Mouse (Mus musculus) embryonic facial prominence, embryonic 14.5 days (tissue): ENCODE data around the gene Fam193a. TPM values are rescaled to one million over a fixed set of nuclear protein-coding genes. Genes with fewer than 3 reads are reported as not detected.

Source experiments
- ATAC-seq: fragments of 200-750 bp; cut with Nextera tagmentation; 2 replicates; pipeline ENCODE4 v1.8.0; 2017; ENCODE audit warnings: low read depth, moderate number of reproducible peaks, moderate TSS enrichment
- DNase-seq: peaks from one replicate; pipeline ENCODE4 v3.0.0-alpha.2; 2015; ENCODE audit warnings: low spot score
- H3K27ac ChIP-seq: fragments of 300-500 bp; sonication (generic); replicated peaks from 2 replicates; pipeline ENCODE4 v1.5.1; 2014; ENCODE audit warnings: low read depth, mild to moderate bottlenecking, low read length, moderate library complexity
- H3K27me3 ChIP-seq: fragments of 300-500 bp; sonication (generic); replicated peaks from 2 replicates; pipeline ENCODE4 v1.6.1; 2014; ENCODE audit warnings: low read length; ENCODE audit not compliant: control insufficient read depth, insufficient read depth
- H3K36me3 ChIP-seq: fragments of 300-500 bp; sonication (generic); 2 replicates; pipeline ENCODE4 v1.6.1; 2014; ENCODE audit warnings: low read length, mixed read lengths; ENCODE audit not compliant: control insufficient read depth, insufficient read depth
- H3K4me1 ChIP-seq: fragments of 300-500 bp; sonication (generic); 2 replicates; pipeline ENCODE4 v1.6.1; 2014; ENCODE audit warnings: antibody characterized with exemption, low read length; ENCODE audit not compliant: control insufficient read depth, insufficient read depth
- H3K4me2 ChIP-seq: fragments of 300-500 bp; sonication (generic); 2 replicates; pipeline ENCODE4 v1.6.1; 2014; ENCODE audit warnings: low read depth, mild to moderate bottlenecking, low read length, moderate library complexity, mixed read lengths
- H3K4me3 ChIP-seq: fragments of 300-500 bp; sonication (generic); 2 replicates; pipeline ENCODE4 v1.5.1; 2014; ENCODE audit warnings: low read depth, mild to moderate bottlenecking, low read length
- H3K9ac ChIP-seq: fragments of 300-500 bp; sonication (generic); 2 replicates; pipeline ENCODE4 v1.6.1; 2014; ENCODE audit warnings: low read depth, mild to moderate bottlenecking, low read length, moderate library complexity, mixed read lengths
- H3K9me3 ChIP-seq: fragments of 300-500 bp; sonication (generic); 2 replicates; pipeline ENCODE4 v1.6.1; 2016; ENCODE audit warnings: low read length; ENCODE audit not compliant: control insufficient read depth
- WGBS: fragments of 180-500 bp; shearing (Covaris S2); extraction: QIAGEN DNeasy Blood & Tissue Kit; methylation state at CpG from one replicate; pipeline ENCODE4 v1.1.7; 2014; 5-methylcytosine and 5-hydroxymethylcytosine counted together
- polyA plus RNA-seq: library from polyadenylated mRNA; unstranded; fragments of >200 nt; fragmentation: Nextera tagmentation; extraction: Ambion mirVana; gene quantifications from 2 replicates; pipeline ENCODE4 v1.2.1, GENCODE M21; 2014

Fam193a gene
- polyA plus RNA-seq, 1 experiment from 2014 or later = 15.2 TPM

- Histone ChIP-seq H3K27me3 (no peaks in the 10 kb centered on the region), H3K9me3 (no peaks in the 10 kb centered on the region), H3K4me2 (no peak overlapping the region), H3K4me3 (no peak overlapping the region), H3K4me1 (no peaks in the 10 kb centered on the region), H3K9ac (no peak overlapping the region), H3K36me3 (peaks cover 79% of the 10 kb centered on the region), H3K27ac (no peak overlapping the region)
- ATAC-seq (no peak), DNase-seq (no peak)
- 97% methylated on average over 1 of the region's 1 CpGs for WGBS
Observed at GRCm38 (mm10) chr5:34458994-34459393, 89.3 kb downstream of the Fam193a start.

DNA sequence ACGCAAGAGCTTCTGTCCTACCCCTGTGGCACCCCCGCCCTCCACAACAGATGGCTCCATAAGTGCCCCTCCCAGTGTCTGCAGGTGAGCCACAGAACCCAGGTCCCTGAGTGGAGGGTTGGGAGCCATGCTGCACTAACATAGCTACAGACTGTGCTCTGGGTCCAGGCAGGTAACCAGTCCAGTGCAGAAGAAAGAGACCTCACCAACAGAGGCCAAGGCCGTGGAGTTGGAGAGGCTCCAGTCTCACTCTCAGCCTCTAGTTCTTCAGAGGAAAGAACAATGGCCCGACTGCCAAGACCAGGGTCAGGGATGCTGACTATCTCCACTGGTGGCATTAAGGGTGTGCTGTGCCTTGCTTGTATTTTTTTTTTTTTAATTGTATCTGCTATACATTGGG is 91.6 kb downstream of the Fam193a start:
- no peak overlapping the region for H3K27ac ChIP-seq
- H3K4me3 ChIP-seq = no peak overlapping the region
- H3K9me3 ChIP-seq = no peaks in the 10 kb centered on the region
- no peaks in the 10 kb centered on the region for H3K4me1 ChIP-seq
- H3K36me3 ChIP-seq = peaks cover 92% of the 10 kb centered on the region
- H3K9ac ChIP-seq = no peak overlapping the region
- no peak overlapping the region for H3K4me2 ChIP-seq
- H3K27me3 ChIP-seq = no peaks in the 10 kb centered on the region
- 91% methylated on average over 4 of the region's 4 CpGs for WGBS
- ATAC-seq = no peak
- DNase-seq = no peak

DNA sequence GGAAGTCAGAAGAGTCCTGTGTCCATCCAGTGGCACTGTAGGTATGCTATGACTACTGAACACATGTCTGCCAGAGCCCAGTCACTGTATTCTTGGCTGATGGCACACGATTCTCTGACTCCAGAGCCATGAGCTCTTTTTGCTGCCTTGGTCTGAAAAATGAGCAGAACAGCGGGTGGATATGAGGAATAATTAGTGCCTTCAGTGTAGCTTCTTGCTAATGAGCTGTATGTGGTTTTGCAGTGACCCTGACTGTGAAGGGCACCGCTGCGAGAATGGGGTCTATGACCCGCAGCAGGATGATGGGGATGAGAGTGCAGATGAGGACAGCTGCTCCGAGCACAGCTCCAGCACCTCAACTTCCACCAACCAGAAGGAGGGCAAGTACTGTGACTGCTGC is 92.1 kb downstream of the Fam193a start:
- Histone ChIP-seq H3K27me3 (no peaks in the 10 kb centered on the region), H3K4me1 (no peaks in the 10 kb centered on the region), H3K9me3 (no peaks in the 10 kb centered on the region), H3K4me2 (no peak overlapping the region), H3K27ac (no peak overlapping the region), H3K9ac (no peak overlapping the region), H3K36me3 (peaks cover 93% of the 10 kb centered on the region), H3K4me3 (no peak overlapping the region)
- no peak for ATAC-seq
- 92% methylated on average over 6 of the region's 6 CpGs for WGBS
- no peak for DNase-seq

DNA sequence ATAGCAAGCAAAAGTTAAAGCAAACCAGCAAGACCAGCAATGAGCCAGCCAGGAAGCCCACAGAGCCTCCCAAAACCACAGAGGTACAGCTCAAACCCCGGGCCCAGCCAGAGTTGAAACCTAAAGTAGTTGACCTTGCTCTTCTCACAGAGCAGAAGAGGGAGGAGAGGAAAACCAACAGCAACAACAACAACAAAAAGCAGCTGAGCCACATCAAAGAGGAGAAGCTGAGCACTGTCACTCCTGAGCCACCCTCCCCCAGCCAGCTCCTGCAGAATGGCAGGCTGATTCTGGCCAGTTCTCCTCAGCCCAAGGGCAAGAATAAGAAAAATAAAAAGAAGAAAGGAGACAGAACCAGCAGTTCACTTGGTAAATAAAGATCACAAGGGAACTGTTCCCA is 96.3 kb downstream of the Fam193a start:
- no peak for DNase-seq
- H3K36me3 ChIP-seq = peaks cover 87% of the 10 kb centered on the region
- no peak overlapping the region for H3K9ac ChIP-seq
- no peak for ATAC-seq
- no peaks in the 10 kb centered on the region for H3K4me1 ChIP-seq
- no peaks in the 10 kb centered on the region for H3K9me3 ChIP-seq
- H3K4me3 ChIP-seq = no peak overlapping the region
- H3K4me2 ChIP-seq = no peak overlapping the region
- H3K27ac ChIP-seq = no peak overlapping the region
- H3K27me3 ChIP-seq = no peaks in the 10 kb centered on the region
- WGBS = 88% methylated on average over 1 of the region's 1 CpGs

- no peak overlapping the region for H3K27ac ChIP-seq
- no peak overlapping the region for H3K9ac ChIP-seq
- H3K4me1 ChIP-seq = no peaks in the 10 kb centered on the region
- no peak overlapping the region for H3K4me2 ChIP-seq
- no peak overlapping the region for H3K4me3 ChIP-seq
- no peaks in the 10 kb centered on the region for H3K9me3 ChIP-seq
- ATAC-seq (no peak), DNase-seq (no peak)
- WGBS = 91% methylated on average over 2 of the region's 2 CpGs
- H3K27me3 ChIP-seq = no peaks in the 10 kb centered on the region
- peaks cover 86% of the 10 kb centered on the region for H3K36me3 ChIP-seq
Observed at GRCm38 (mm10) chr5:34466648-34467047, 96.9 kb downstream of the Fam193a start.

- Histone ChIP-seq H3K36me3 (peaks cover 80% of the 10 kb centered on the region), H3K27ac (no peak overlapping the region), H3K9me3 (no peaks in the 10 kb centered on the region), H3K4me2 (no peak overlapping the region), H3K4me3 (no peak overlapping the region), H3K4me1 (no peaks in the 10 kb centered on the region), H3K9ac (no peak overlapping the region), H3K27me3 (no peaks in the 10 kb centered on the region)
- 94% methylated on average over 2 of the region's 2 CpGs for WGBS
- DNase-seq (no peak), ATAC-seq (no peak)
Observed at GRCm38 (mm10) chr5:34468039-34468775, 98.5 kb downstream of the Fam193a start.

GRCm38 (mm10) chr5:34480926-34481325 is 111.2 kb downstream of the Fam193a start:
- ATAC-seq (no peak), DNase-seq (no peak)
- peaks cover 79% of the 10 kb centered on the region for H3K36me3 ChIP-seq
- no peak overlapping the region for H3K9ac ChIP-seq
- H3K4me2 ChIP-seq = no peak overlapping the region
- H3K27me3 ChIP-seq = no peaks in the 10 kb centered on the region
- no peak overlapping the region for H3K4me3 ChIP-seq
- no peaks in the 10 kb centered on the region for H3K4me1 ChIP-seq
- no peak overlapping the region for H3K27ac ChIP-seq
- no peaks in the 10 kb centered on the region for H3K9me3 ChIP-seq
- 79% methylated on average over 3 of the region's 3 CpGs for WGBS

DNA sequence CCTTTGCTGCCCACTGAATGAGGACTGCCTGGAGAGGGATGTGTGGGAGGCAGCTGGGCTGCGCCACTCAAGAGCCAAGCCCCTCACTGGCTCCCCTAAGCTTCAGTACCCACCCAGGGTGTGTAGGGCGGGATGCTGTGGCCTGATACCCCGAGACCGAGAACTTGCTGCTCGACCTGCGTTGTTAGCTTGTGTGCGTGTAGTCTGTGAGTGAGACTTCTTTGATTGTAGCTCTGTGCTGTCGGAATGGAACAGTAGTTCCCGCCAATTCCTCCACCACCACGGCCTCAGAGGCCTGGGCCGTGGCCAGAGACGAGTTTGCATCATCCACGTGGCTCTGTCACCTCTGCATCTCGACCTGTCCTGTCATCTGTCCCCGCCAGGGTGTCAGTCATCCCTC is 116.0 kb downstream of the Fam193a start:
- no peak overlapping the region for H3K27ac ChIP-seq
- DNase-seq (no peak), ATAC-seq (no peak)
- no peaks in the 10 kb centered on the region for H3K9me3 ChIP-seq
- peaks cover 48% of the 10 kb centered on the region for H3K36me3 ChIP-seq
- H3K4me3 ChIP-seq = no peak overlapping the region
- WGBS = 94% methylated on average over 15 of the region's 15 CpGs
- no peaks in the 10 kb centered on the region for H3K4me1 ChIP-seq
- no peak overlapping the region for H3K9ac ChIP-seq
- H3K27me3 ChIP-seq = no peaks in the 10 kb centered on the region
- H3K4me2 ChIP-seq = no peak overlapping the region
